Mouse (Mus musculus): ENCODE data around the gene Pqlc2. TPM values are rescaled to one million over a fixed set of nuclear protein-coding genes. Genes with fewer than 3 reads are reported as not detected.

Pqlc2 gene
- polyA plus RNA-seq (2015; fragmentation: Nextera tagmentation; extraction: Ambion mirVana), result 32.8 and 37.4 TPM in 2 replicates

DNA sequence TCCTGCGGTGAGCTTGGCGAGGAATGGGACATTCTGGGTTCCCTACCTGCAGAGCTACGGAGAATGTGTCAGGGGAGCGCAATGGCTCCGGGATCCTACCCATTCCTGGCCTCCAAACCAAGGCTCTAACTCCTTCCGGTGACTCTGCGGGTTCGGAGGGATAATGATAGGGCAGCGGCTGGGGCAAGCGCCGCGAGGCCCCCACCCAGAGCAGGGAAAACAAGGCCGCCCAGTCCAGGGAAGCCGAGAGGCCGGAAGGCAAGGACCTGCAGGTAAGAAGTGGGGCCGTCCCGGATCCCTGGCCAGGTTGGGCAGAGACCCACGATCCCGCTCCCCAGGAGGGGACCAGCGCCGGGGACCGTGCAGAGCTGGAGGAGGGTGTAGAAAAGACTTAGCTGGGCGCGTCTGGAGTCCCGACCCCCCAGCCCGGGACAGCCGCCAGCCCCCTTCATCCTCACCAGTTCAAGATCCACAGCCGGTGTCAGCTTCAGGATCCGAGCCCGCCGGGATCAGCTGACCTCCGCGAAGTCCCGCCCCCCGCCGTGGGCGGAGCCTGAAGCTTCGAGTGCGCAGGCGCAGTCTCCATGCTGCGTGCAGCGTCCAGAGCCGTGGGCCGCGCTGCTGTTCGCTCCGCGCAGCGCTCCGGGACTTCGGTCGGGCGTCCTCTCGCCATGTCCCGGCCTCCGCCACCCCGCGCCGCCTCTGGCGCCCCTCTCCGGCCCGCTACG is at the start of gene Pqlc2, which contains the start of gene Akr7a5:
TSS of gene Pqlc2 (minus strand) at position 538 of the 728 bp plus-strand sequence.
TSS of gene Akr7a5 (plus strand) at position 574 of the 728 bp plus-strand sequence.
- Histone ChIP-seq H3K36me3 (ENCODE audit: control insufficient read depth, insufficient read depth, low read length) (peaks cover under 1% of the 10 kb centered on the region; the same call in 1 of the 2 replicates), H3K4me3 (ENCODE audit: low read length) (peak within 1 kb of the TSS; percentile 89), H3K4me1 (ENCODE audit: control insufficient read depth, insufficient read depth, low read length) (no peaks in the 10 kb centered on the region; the same call in 1 of the 2 replicates), H3K9ac (ENCODE audit: low read depth, low read length) (peak within 1 kb of the TSS; percentile 98), H3K4me2 (ENCODE audit: low read depth, low read length) (peak within 1 kb of the TSS; percentile 84), H3K27ac (ENCODE audit: low read length) (peak within 1 kb of the TSS; percentile 97), H3K27me3 (replicated peaks; ENCODE audit: control insufficient read depth, insufficient read depth, low read length) (no peaks in the 10 kb centered on the region), H3K9me3 (ENCODE audit: control insufficient read depth, low read length) (no peaks in the 10 kb centered on the region)
- WGBS, result under 1% methylated on average over 63 of the region's 63 CpGs
- peak; percentile 87 for ATAC-seq

DNA sequence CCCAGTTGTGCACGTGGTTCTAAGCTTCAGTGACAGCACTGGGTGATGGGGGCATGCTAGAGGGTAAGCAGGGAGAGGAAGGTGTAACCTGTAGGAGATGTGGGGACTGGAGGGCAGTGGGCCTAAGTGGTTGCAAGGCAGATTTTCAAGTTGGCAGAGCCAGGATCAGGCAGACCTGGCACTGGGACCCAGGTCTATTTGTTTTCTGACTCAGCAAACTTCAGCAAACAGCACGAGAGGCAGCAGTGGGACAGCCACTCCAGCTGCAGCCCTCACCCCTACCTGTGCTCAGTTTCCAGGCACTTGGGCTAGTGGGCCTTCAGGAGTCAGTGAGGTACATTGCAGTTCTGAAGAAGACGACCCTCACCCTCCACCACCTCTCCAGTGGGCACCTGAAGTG is 46.7 kb upstream of the Pqlc2 start:
- Histone ChIP-seq H3K36me3 (ENCODE audit: control insufficient read depth, insufficient read depth, low read length) (peaks cover 15% of the 10 kb centered on the region; the same call in 1 of the 2 replicates), H3K4me3 (ENCODE audit: low read length) (no peak overlapping the region), H3K27me3 (replicated peaks; ENCODE audit: control insufficient read depth, insufficient read depth, low read length) (no peaks in the 10 kb centered on the region), H3K4me1 (ENCODE audit: control insufficient read depth, insufficient read depth, low read length) (peaks cover 4% of the 10 kb centered on the region), H3K27ac (ENCODE audit: low read length) (no peak overlapping the region), H3K9me3 (ENCODE audit: control insufficient read depth, low read length) (no peaks in the 10 kb centered on the region), H3K9ac (ENCODE audit: low read depth, low read length) (no peak overlapping the region), H3K4me2 (ENCODE audit: low read depth, low read length) (no peak overlapping the region)
- whole genome bisulfite sequencing, result 89% methylated on average over 3 of the region's 3 CpGs
- no peak for ATAC-seq

DNA sequence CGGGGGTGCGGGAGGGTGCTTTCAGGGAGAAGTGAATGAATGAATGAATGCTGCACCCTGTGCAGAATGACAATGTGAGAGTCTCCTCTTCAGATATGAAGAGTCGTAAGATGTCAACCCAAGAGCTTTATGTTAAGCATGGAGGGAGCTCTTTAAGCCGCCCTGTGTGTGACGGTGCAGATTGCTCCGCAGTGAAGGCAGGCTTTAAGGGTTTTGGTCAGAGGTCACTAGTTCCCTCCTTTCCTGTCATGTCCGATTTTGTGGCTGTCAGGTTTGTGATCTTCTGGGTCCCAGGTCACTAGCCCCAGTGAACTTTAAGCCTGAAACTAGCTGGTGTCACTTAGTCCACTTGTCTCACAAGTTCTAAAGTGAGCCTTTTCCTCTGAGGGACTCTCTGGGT is 42.3 kb upstream of the Pqlc2 start:
- Histone ChIP-seq H3K4me1 (ENCODE audit: control insufficient read depth, insufficient read depth, low read length) (peaks cover 17% of the 10 kb centered on the region), H3K36me3 (ENCODE audit: control insufficient read depth, insufficient read depth, low read length) (peaks cover 15% of the 10 kb centered on the region; the same call in 1 of the 2 replicates), H3K9me3 (ENCODE audit: control insufficient read depth, low read length) (no peaks in the 10 kb centered on the region), H3K27ac (ENCODE audit: low read length) (peak overlapping the region; percentile 98; the same call in 1 of the 2 replicates), H3K9ac (ENCODE audit: low read depth, low read length) (peak overlapping the region; percentile 94), H3K27me3 (replicated peaks; ENCODE audit: control insufficient read depth, insufficient read depth, low read length) (no peaks in the 10 kb centered on the region), H3K4me3 (ENCODE audit: low read length) (peak overlapping the region; percentile 82), H3K4me2 (ENCODE audit: low read depth, low read length) (peak overlapping the region; percentile 75)
- WGBS, result 1% methylated on average over 7 of the region's 7 CpGs
- peak; percentile 58 for ATAC-seq

- peaks cover 17% of the 10 kb centered on the region for H3K4me1 ChIP-seq (ENCODE audit: control insufficient read depth, insufficient read depth, low read length)
- ATAC-seq, result peak; percentile 95
- peak within 1 kb of the TSS; percentile 82 for H3K4me3 ChIP-seq (ENCODE audit: low read length)
- peak within 1 kb of the TSS; percentile 98 for H3K27ac ChIP-seq (ENCODE audit: low read length)
- under 1% methylated on average over 63 of the region's 64 CpGs for WGBS
- no peaks in the 10 kb centered on the region for H3K9me3 ChIP-seq (ENCODE audit: control insufficient read depth, low read length)
- H3K36me3 ChIP-seq (ENCODE audit: control insufficient read depth, insufficient read depth, low read length), result peaks cover 15% of the 10 kb centered on the region; the same call in 1 of the 2 replicates
- H3K27me3 ChIP-seq (replicated peaks; ENCODE audit: control insufficient read depth, insufficient read depth, low read length), result no peaks in the 10 kb centered on the region
- peak within 1 kb of the TSS; percentile 94 for H3K9ac ChIP-seq (ENCODE audit: low read depth, low read length)
- H3K4me2 ChIP-seq (ENCODE audit: low read depth, low read length), result peak within 1 kb of the TSS; percentile 75
Measured at GRCm38 (mm10) chr4:139351931-139352711, 41.6 kb upstream of the Pqlc2 start, which contains the start of the genes Mrto4, Emc1 and Ubr4. Gene Mrto4 (minus strand): TSS chr4:139352576. Gene Emc1 (plus strand): TSS chr4:139352587. Gene Ubr4 (plus strand): TSS chr4:139352609.

DNA sequence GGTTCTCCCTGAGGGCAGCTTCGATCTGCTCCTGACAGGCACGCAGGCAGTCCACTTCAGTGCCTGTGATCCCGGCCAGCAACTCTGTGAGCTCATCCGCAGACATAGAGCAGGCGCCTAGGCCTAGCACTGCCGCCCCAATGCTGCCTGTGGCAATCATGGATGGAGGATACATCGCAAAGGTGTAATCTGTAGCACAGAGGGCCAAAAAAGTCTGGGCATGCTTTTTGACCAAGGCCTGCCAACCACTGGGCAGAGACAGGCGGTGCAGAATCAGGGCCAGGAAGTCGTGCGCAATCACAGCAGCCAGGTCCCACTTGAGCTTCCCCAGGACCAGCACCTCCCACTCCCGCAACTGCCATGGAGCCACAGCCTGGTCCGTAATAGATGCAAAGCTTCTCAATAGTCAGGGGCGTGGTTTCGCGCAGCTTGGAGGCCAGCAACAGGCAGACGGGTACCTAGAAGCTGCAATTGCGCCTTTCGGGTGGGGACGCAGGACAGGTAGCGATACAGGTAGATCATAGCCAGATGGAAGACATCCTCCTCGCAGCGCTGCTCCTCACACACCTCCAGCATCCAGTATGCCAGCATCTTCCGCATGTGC is 35.0 kb upstream of the Pqlc2 start:
- Histone ChIP-seq H3K36me3 (ENCODE audit: control insufficient read depth, insufficient read depth, low read length) (peaks cover 13% of the 10 kb centered on the region; the same call in 1 of the 2 replicates), H3K4me2 (ENCODE audit: low read depth, low read length) (no peak overlapping the region), H3K9ac (ENCODE audit: low read depth, low read length) (no peak overlapping the region), H3K27me3 (replicated peaks; ENCODE audit: control insufficient read depth, insufficient read depth, low read length) (no peaks in the 10 kb centered on the region), H3K9me3 (ENCODE audit: control insufficient read depth, low read length) (no peaks in the 10 kb centered on the region), H3K4me1 (ENCODE audit: control insufficient read depth, insufficient read depth, low read length) (peaks cover 2% of the 10 kb centered on the region; the same call in 1 of the 2 replicates), H3K4me3 (ENCODE audit: low read length) (no peak overlapping the region), H3K27ac (ENCODE audit: low read length) (no peak overlapping the region)
- WGBS, result 78% methylated on average over 23 of the region's 23 CpGs
- ATAC-seq, result no peak

DNA sequence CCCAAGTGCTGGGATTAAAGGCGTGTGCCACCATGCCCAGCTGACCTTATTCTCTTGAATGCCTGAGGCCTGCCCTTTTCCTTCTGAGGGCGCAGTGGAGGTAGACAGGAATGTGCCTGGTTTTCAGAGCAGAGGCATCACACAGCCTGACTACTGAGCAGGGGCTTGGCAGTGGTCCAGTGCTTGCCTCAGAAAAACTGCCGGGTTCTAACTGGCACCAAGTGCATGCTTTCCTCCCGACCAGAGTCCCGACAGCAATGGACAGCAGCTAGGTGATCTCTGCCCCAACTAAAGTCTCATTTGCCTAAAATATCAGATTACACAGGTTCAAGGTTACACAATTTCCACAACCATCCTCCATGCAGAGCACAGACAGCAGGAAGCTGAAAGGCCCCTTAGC is 33.2 kb upstream of the Pqlc2 start:
- Histone ChIP-seq H3K36me3 (ENCODE audit: control insufficient read depth, insufficient read depth, low read length) (0 out of 2 replicates have a peak, but pooled peaks cover 6% of the 10 kb centered on the region), H3K4me3 (ENCODE audit: low read length) (no peak overlapping the region), H3K4me2 (ENCODE audit: low read depth, low read length) (no peak overlapping the region), H3K27ac (ENCODE audit: low read length) (no peak overlapping the region), H3K4me1 (ENCODE audit: control insufficient read depth, insufficient read depth, low read length) (no peaks in the 10 kb centered on the region), H3K9ac (ENCODE audit: low read depth, low read length) (no peak overlapping the region), H3K27me3 (replicated peaks; ENCODE audit: control insufficient read depth, insufficient read depth, low read length) (no peaks in the 10 kb centered on the region), H3K9me3 (ENCODE audit: control insufficient read depth, low read length) (no peaks in the 10 kb centered on the region)
- WGBS, result 62% methylated on average over 5 of the region's 5 CpGs
- ATAC-seq, result no peak

DNA sequence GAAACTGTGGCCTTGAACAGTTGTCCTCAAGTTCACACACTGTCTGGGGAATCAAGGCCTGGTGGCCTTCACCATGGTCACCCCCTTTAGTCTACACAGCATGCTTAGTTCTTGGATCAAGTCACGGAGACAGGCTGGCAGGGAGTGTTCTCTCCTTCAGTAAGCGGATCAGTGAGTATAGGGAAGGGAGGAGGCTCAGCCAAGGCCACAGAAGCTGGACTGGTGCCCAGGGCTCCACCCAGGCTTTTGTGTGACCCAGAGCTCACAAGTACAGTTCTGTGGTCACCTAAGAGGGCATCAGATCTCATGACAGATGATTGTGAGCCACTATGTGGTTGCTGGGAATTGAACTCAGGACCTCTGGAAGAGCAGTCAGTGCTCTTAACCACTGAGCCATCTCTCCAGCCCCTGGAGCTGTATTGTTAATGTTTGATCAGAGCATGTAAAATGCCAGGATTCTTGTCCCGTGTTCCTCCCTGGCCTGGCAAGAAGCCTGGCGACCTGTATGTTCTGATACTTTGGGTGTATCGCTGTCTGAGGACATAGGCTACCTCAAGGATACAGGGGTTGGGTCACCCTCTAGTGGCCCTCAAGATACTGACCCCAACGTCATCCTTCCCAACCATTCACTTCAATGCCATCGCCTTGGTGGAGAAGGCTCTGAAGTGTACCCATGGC is 31.2 kb upstream of the Pqlc2 start:
- no peak for ATAC-seq
- Histone ChIP-seq H3K27me3 (replicated peaks; ENCODE audit: control insufficient read depth, insufficient read depth, low read length) (no peaks in the 10 kb centered on the region; the same call in 1 of the 2 replicates), H3K4me2 (ENCODE audit: low read depth, low read length) (no peak overlapping the region), H3K9me3 (ENCODE audit: control insufficient read depth, low read length) (no peaks in the 10 kb centered on the region), H3K4me3 (ENCODE audit: low read length) (no peak overlapping the region), H3K36me3 (ENCODE audit: control insufficient read depth, insufficient read depth, low read length) (no peaks in the 10 kb centered on the region), H3K9ac (ENCODE audit: low read depth, low read length) (no peak overlapping the region), H3K4me1 (ENCODE audit: control insufficient read depth, insufficient read depth, low read length) (0 out of 2 replicates have a peak, but pooled peaks cover 3% of the 10 kb centered on the region), H3K27ac (ENCODE audit: low read length) (no peak overlapping the region)
- WGBS, result 76% methylated on average over 7 of the region's 7 CpGs

- Histone ChIP-seq H3K36me3 (ENCODE audit: control insufficient read depth, insufficient read depth, low read length) (no peaks in the 10 kb centered on the region), H3K27me3 (replicated peaks; ENCODE audit: control insufficient read depth, insufficient read depth, low read length) (no peaks in the 10 kb centered on the region; the same call in 1 of the 2 replicates), H3K9me3 (ENCODE audit: control insufficient read depth, low read length) (no peaks in the 10 kb centered on the region), H3K27ac (ENCODE audit: low read length) (no peak overlapping the region), H3K9ac (ENCODE audit: low read depth, low read length) (no peak overlapping the region), H3K4me1 (ENCODE audit: control insufficient read depth, insufficient read depth, low read length) (0 out of 2 replicates have a peak, but pooled peaks cover 3% of the 10 kb centered on the region), H3K4me3 (ENCODE audit: low read length) (no peak overlapping the region), H3K4me2 (ENCODE audit: low read depth, low read length) (no peak overlapping the region)
- WGBS, result 71% methylated on average over 4 of the region's 4 CpGs
- ATAC-seq, result no peak
Measured at GRCm38 (mm10) chr4:139340835-139341234, 30.3 kb upstream of the Pqlc2 start.

Measured in intestine, embryonic 16.5 days (tissue).